Mouse (Mus musculus) lung, adult 2 months (tissue): Measurements from ENCODE around the gene Rxfp4.

Experiments used
- CTCF ChIP-seq: fragments of 200-500 bp; IDR thresholded peaks from 2 replicates; pipeline ENCODE4 v1.5.1; 2011; ENCODE audit warnings: mild to moderate bottlenecking, low read length, control low read depth; ENCODE audit not compliant: insufficient read depth
- POLR2A ChIP-seq: fragments of 200-500 bp; IDR thresholded peaks from 2 replicates; pipeline ENCODE4 v1.6.1; 2011; ENCODE audit warnings: low read depth, mild to moderate bottlenecking, control low read depth, low read length, borderline replicate concordance; ENCODE audit errors: extremely low read depth

GRCm38 (mm10) chr3:88607758-88608138 lies 45.2 kb downstream of the Rxfp4 start:
- TF ChIP-seq CTCF (no peak), POLR2A (no peak)
